Mouse (Mus musculus) heart, embryonic 11.5 days (tissue): ENCODE results near the gene Gabbr1. TPM values are rescaled to one million over a fixed set of nuclear protein-coding genes. Genes with fewer than 3 reads are reported as not detected.

Source experiments
- ATAC-seq: fragments of 200-750 bp; cut with Nextera tagmentation; replicated peaks from 2 replicates; pipeline ENCODE4 v1.8.0; 2017; ENCODE audit warnings: moderate library complexity; ENCODE audit not compliant: insufficient number of reproducible peaks, low FRiP score, low TSS enrichment
- H3K27ac ChIP-seq: fragments of 300-500 bp; sonication (generic); 2 replicates; pipeline ENCODE4 v1.5.1; 2014; ENCODE audit warnings: mild to moderate bottlenecking, low read depth, low read length
- H3K27me3 ChIP-seq: fragments of 300-500 bp; sonication (generic); 2 replicates; pipeline ENCODE4 v1.6.1; 2014; ENCODE audit warnings: mild to moderate bottlenecking, low read length, mixed read lengths; ENCODE audit not compliant: control insufficient read depth, insufficient read depth
- H3K36me3 ChIP-seq: fragments of 300-500 bp; sonication (generic); 2 replicates; pipeline ENCODE4 v1.6.1; 2014; ENCODE audit warnings: mild to moderate bottlenecking, low read length, moderate library complexity, mixed read lengths; ENCODE audit not compliant: control insufficient read depth, insufficient read depth
- H3K4me1 ChIP-seq: fragments of 300-500 bp; sonication (generic); 2 replicates; pipeline ENCODE4 v1.6.1; 2014; ENCODE audit warnings: low read length; ENCODE audit not compliant: control insufficient read depth, insufficient read depth
- H3K4me2 ChIP-seq: fragments of 300-500 bp; sonication (generic); 2 replicates; pipeline ENCODE4 v1.6.1; 2014; ENCODE audit warnings: mild to moderate bottlenecking, moderate library complexity
- H3K4me3 ChIP-seq: fragments of 300-500 bp; sonication (generic); 2 replicates; pipeline ENCODE4 v1.5.1; 2014; ENCODE audit warnings: low read depth, low read length
- H3K9ac ChIP-seq: fragments of 300-500 bp; sonication (generic); 2 replicates; pipeline ENCODE4 v1.6.1; 2014; ENCODE audit warnings: mild to moderate bottlenecking, low read depth, low read length, moderate library complexity
- H3K9me3 ChIP-seq: fragments of 300-500 bp; sonication (generic); replicated peaks from 2 replicates; pipeline ENCODE4 v1.6.1; 2016; ENCODE audit warnings: low read length; ENCODE audit not compliant: control insufficient read depth
- WGBS: fragments of 180-500 bp; shearing (Covaris S2); extraction: QIAGEN DNeasy Blood & Tissue Kit; methylation state at CpG from one replicate; pipeline ENCODE4 v1.1.7; 2014; ENCODE audit not compliant: insufficient replicate concordance; 5-methylcytosine and 5-hydroxymethylcytosine counted together
- polyA plus RNA-seq: library from polyadenylated mRNA; unstranded; fragments of >200 nt; fragmentation: Nextera tagmentation; extraction: Ambion mirVana; gene quantifications from 2 replicates; pipeline ENCODE4 v1.2.1, GENCODE M21; 2014

Gene Gabbr1
- polyA plus RNA-seq, 1 experiment from 2014 or later, result 6.0 TPM

GRCm38 (mm10) chr17:37048383-37048782, 2.6 kb downstream of the Gabbr1 start:
- 59% methylated on average over 7 of the region's 7 CpGs for WGBS
- no peak for ATAC-seq
- Histone ChIP-seq H3K9ac (no peak overlapping the region), H3K27me3 (peaks cover 15% of the 10 kb centered on the region), H3K4me1 (peaks cover 15% of the 10 kb centered on the region), H3K4me2 (no peak overlapping the region), H3K27ac (no peak overlapping the region), H3K9me3 (no peaks in the 10 kb centered on the region), H3K36me3 (no peaks in the 10 kb centered on the region), H3K4me3 (no peak overlapping the region)

DNA sequence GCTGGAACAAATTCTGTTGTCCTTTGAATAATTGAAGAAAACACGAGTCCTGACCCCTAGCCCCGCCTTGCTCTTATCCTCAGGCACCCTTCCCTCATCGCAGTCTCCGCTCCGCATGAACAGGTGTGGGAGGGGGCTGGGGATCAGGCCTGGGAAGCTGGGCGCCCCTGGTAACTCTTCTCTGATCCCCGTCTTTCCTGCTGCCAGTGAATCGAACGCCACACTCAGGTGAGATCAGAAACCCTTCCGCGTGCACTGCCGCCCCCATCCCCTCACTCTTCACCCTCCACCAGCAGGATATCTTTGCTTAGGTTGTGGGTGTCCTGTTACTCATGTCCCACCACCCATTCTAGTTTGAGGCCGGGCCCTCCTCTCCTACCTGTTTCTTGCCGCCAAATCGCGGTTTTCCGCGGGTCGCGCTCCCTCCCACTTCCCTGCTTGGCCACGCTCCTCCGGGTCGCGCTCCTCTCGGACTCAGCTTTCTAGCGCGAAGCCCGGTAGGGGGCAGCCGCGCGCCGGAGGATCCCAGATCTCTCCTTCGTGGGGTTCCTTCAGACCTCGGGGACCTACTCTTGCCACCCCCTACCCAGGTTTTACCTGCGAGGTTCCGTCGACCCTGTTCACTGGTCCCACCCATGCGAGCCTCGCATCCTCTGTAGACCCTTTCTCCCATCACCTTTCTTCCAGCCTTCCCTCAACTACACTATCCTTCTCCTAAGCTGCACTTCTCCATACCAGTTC, 4.0 kb downstream of the Gabbr1 start:
- no peak overlapping the region for H3K27ac ChIP-seq
- WGBS, result 3% methylated on average over 39 of the region's 39 CpGs

GRCm38 (mm10) chr17:37050399-37050798, 4.6 kb downstream of the Gabbr1 start:
- Histone ChIP-seq H3K9ac (peak overlapping the region; percentile 73), H3K4me1 (peaks cover 15% of the 10 kb centered on the region), H3K27ac (no peak overlapping the region), H3K9me3 (no peaks in the 10 kb centered on the region), H3K4me3 (peak overlapping the region; percentile 62), H3K27me3 (peaks cover 15% of the 10 kb centered on the region), H3K4me2 (peak overlapping the region; percentile 96), H3K36me3 (no peaks in the 10 kb centered on the region)
- WGBS, result 1% methylated on average over 22 of the region's 22 CpGs
- peak; percentile 28 for ATAC-seq

More for the DNA sequence above, 4.0 kb downstream of the Gabbr1 start:
- Histone ChIP-seq H3K9me3 (no peaks in the 10 kb centered on the region), H3K36me3 (no peaks in the 10 kb centered on the region), H3K4me2 (peak overlapping the region; percentile 96), H3K4me1 (peaks cover 15% of the 10 kb centered on the region), H3K27me3 (peaks cover 15% of the 10 kb centered on the region), H3K9ac (peak overlapping the region; percentile 43; the same call in 1 of the 2 replicates), H3K4me3 (peak overlapping the region; percentile 62)
- ATAC-seq, result no peak

- no peak overlapping the region for H3K27ac ChIP-seq
- H3K9me3 ChIP-seq, result no peaks in the 10 kb centered on the region
- H3K27me3 ChIP-seq, result peaks cover 15% of the 10 kb centered on the region
- peaks cover 15% of the 10 kb centered on the region for H3K4me1 ChIP-seq
- peak overlapping the region; percentile 62 for H3K4me3 ChIP-seq
- H3K4me2 ChIP-seq, result peak overlapping the region; percentile 96
- peak overlapping the region; percentile 73 for H3K9ac ChIP-seq
- 2% methylated on average over 27 of the region's 27 CpGs for WGBS
- peak; percentile 12; the same call in 1 of the 2 replicates for ATAC-seq
- H3K36me3 ChIP-seq, result no peaks in the 10 kb centered on the region
Measured at GRCm38 (mm10) chr17:37050876-37051275, 5.1 kb downstream of the Gabbr1 start.

- Histone ChIP-seq H3K27ac (no peak overlapping the region), H3K9me3 (no peaks in the 10 kb centered on the region), H3K36me3 (no peaks in the 10 kb centered on the region), H3K27me3 (peaks cover 15% of the 10 kb centered on the region), H3K4me2 (no peak overlapping the region), H3K4me1 (peaks cover 14% of the 10 kb centered on the region), H3K4me3 (no peak overlapping the region), H3K9ac (no peak overlapping the region)
- 59% methylated on average over 4 of the region's 4 CpGs for WGBS
- ATAC-seq, result no peak
Measured at GRCm38 (mm10) chr17:37051745-37052144, 6.0 kb downstream of the Gabbr1 start.

DNA sequence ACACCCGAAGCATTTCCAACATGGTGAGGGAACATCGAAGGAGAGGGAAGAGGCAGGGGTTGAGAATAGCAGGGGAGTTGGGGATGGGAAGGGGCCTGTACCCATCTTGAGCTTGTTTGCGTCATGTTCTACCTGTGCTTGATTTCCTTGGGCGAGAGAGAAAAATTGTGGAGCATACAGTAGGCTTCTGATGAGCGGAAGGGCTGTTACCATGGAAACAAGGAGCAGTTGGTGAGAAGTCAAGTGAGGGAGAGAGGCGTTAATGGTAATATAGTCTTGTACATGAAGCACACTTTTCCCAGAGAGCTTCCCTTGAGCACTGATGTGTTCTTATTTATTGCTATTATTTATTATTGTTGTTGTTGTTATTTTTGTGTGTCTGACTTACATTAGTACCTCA, 11.2 kb downstream of the Gabbr1 start:
- Histone ChIP-seq H3K4me2 (no peak overlapping the region), H3K27ac (no peak overlapping the region), H3K4me1 (no peaks in the 10 kb centered on the region), H3K27me3 (no peaks in the 10 kb centered on the region), H3K9ac (no peak overlapping the region), H3K36me3 (peaks cover 2% of the 10 kb centered on the region; the same call in 1 of the 2 replicates), H3K9me3 (no peaks in the 10 kb centered on the region), H3K4me3 (no peak overlapping the region)
- 92% methylated on average over 6 of the region's 6 CpGs for WGBS
- no peak for ATAC-seq

DNA sequence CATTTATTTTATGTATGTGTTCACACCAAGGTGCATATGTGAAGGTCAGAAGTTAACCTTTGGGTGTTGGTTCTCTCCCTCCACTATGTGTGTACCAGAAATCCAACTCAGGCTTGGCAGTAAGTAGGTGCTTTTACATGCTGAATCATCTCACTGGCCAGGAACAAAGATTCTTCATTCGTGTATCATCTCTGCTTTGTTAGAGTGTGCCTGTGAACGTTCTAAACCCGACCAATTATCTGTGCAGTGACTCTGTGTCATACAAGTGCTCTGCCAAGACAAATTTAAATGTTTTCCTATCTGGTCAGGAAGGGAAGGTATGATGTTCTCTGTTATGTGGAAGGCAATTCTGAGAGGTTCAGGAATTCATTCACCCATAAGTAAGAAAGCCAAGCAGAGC, 15.7 kb downstream of the Gabbr1 start:
- Histone ChIP-seq H3K4me3 (no peak overlapping the region), H3K9ac (no peak overlapping the region), H3K9me3 (no peaks in the 10 kb centered on the region), H3K4me1 (no peaks in the 10 kb centered on the region), H3K4me2 (no peak overlapping the region), H3K27ac (no peak overlapping the region), H3K27me3 (no peaks in the 10 kb centered on the region), H3K36me3 (peaks cover 18% of the 10 kb centered on the region)
- no peak for ATAC-seq
- WGBS, result 83% methylated on average over 3 of the region's 3 CpGs

DNA sequence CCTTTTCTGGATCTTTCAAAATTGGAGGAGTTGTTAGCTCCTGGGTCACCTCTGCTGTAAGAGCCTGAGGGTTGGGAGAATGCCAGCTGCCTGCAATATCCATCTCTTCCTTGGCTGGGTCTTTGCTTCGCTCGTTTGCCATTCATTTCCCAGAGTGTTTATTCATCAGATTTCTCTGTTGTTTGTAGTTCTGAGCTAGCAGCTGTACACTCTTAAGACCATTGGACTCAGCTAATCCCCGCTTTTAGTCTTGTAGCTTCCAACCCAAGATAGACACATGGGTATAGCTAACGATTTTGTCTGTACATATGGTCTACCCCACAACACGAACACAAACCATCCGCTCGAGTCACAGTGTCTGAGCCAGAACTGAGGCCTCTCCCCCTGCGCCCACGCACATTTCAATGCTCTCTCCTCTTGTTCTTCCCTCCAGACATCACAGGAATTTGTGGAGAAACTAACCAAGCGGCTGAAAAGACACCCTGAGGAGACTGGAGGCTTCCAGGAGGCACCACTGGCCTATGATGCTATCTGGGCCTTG, 16.4 kb downstream of the Gabbr1 start:
- Histone ChIP-seq H3K4me1 (no peaks in the 10 kb centered on the region), H3K36me3 (peaks cover 19% of the 10 kb centered on the region), H3K4me3 (no peak overlapping the region), H3K27me3 (no peaks in the 10 kb centered on the region), H3K27ac (no peak overlapping the region), H3K9me3 (no peaks in the 10 kb centered on the region), H3K9ac (no peak overlapping the region), H3K4me2 (no peak overlapping the region)
- WGBS, result 85% methylated on average over 10 of the region's 10 CpGs
- no peak for ATAC-seq

GRCm38 (mm10) chr17:37063063-37063462, 17.3 kb downstream of the Gabbr1 start:
- Histone ChIP-seq H3K9me3 (no peaks in the 10 kb centered on the region), H3K27me3 (no peaks in the 10 kb centered on the region), H3K36me3 (peaks cover 21% of the 10 kb centered on the region), H3K4me1 (no peaks in the 10 kb centered on the region), H3K9ac (no peak overlapping the region), H3K27ac (no peak overlapping the region), H3K4me2 (no peak overlapping the region), H3K4me3 (no peak overlapping the region)
- no peak for ATAC-seq
- WGBS, result 72% methylated on average over 10 of the region's 10 CpGs
